Mouse (Mus musculus) ES-E14 (cell line): ENCODE results near the gene Fmo3.

ENCODE experiments used
- CHD2 ChIP-seq: IDR thresholded peaks from 2 replicates; pipeline ENCODE4 v1.6.1; 2014; ENCODE audit warnings: mild to moderate bottlenecking, low read depth, low read length, inconsistent platforms
- HCFC1 ChIP-seq: IDR thresholded peaks from 2 replicates; pipeline ENCODE4 v1.6.1; 2012; ENCODE audit warnings: low read length, inconsistent platforms, borderline replicate concordance; ENCODE audit not compliant: insufficient read depth
- MAFK ChIP-seq: IDR thresholded peaks from 2 replicates; pipeline ENCODE4 v1.6.1; 2014; ENCODE audit warnings: mild to moderate bottlenecking, low read depth, low read length, inconsistent platforms; ENCODE audit not compliant: insufficient read depth
- ZC3H11A ChIP-seq: IDR thresholded peaks from 2 replicates; pipeline ENCODE4 v1.6.1; 2012; ENCODE audit warnings: low read depth, mild to moderate bottlenecking, inconsistent platforms, low read length, borderline replicate concordance
- ZNF384 ChIP-seq: IDR thresholded peaks from 2 replicates; pipeline ENCODE4 v1.6.1; 2012; ENCODE audit warnings: low read depth, low read length, inconsistent platforms

DNA sequence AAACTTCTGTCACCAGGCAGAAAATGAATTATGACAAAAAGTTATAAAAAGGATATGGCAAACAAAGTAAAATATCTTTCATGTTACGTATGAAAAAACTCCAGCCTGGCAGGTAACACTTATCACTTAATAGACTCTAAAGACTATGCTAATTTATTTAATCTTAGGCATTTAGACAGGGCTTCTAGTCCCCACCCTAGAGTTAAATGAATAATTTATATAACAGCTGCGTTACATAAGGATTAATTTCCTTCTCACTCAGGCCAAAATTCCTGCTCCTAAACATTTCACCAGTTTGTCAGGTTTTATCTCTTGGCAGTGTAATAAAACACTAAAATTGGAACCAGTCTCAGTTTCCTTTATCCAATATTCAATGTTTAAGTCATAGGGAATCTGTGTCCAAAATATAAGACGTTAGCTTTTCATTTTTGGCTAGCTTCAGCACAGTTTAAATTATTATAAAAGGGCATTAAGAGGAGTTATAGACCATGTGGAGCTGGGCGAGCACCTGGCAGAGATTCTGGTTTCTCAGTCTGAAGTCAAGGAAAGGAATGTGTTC lies 17.0 kb upstream of the Fmo3 start:
- TF ChIP-seq HCFC1 (no peak), ZC3H11A (no peak), CHD2 (no peak), MAFK (no peak), ZNF384 (no peak)
